Mouse (Mus musculus): ENCODE results near the gene Fam198a.

- TF ChIP-seq GATA1 (IDR thresholded peaks at IDR 0.05; ENCODE audit: low read length): no peak
- TF ChIP-seq TAL1 (IDR thresholded peaks at IDR 0.05; ENCODE audit: low read length): no peak
These were observed 34.7 kb upstream of the Fam198a start, which contains the start of gene Cyp8b1 for GRCm38 (mm10) chr9:121916102-121916501.

All from erythroblast, embryonic 14.5 days (primary cell).